Mouse (Mus musculus) liver, postnatal 0 days (tissue): Measurements from ENCODE around the gene Slc35a2. TPM values are rescaled to one million over a fixed set of nuclear protein-coding genes. Genes with fewer than 3 reads are reported as not detected.

ENCODE experiments used
- ATAC-seq: fragments of 200-750 bp; cut with Nextera tagmentation; 2 replicates; pipeline ENCODE4 v1.8.0; 2017; ENCODE audit warnings: mild to moderate bottlenecking, moderate library complexity
- DNase-seq: peaks from one replicate; pipeline ENCODE4 v3.0.0-alpha.2; 2016
- H3K27ac ChIP-seq: fragments of 300-500 bp; sonication (generic); 2 replicates; pipeline ENCODE4 v1.5.1; 2014; ENCODE audit warnings: antibody characterized with exemption, moderate library complexity, mild to moderate bottlenecking, low read depth
- H3K27me3 ChIP-seq: fragments of 300-500 bp; sonication (generic); 2 replicates; pipeline ENCODE4 v1.6.1; 2014; ENCODE audit warnings: low read length, control low read depth, mixed read lengths; ENCODE audit not compliant: insufficient read depth
- H3K36me3 ChIP-seq: fragments of 300-500 bp; sonication (generic); replicated peaks from 2 replicates; pipeline ENCODE4 v1.6.1; 2014; ENCODE audit warnings: mild to moderate bottlenecking, control low read depth, low read length, moderate library complexity, mixed read lengths; ENCODE audit not compliant: insufficient read depth
- H3K4me1 ChIP-seq: fragments of 300-500 bp; sonication (generic); 2 replicates; pipeline ENCODE4 v1.6.1; 2014; ENCODE audit warnings: antibody characterized with exemption, mild to moderate bottlenecking, control low read depth; ENCODE audit not compliant: insufficient read depth
- H3K4me2 ChIP-seq: fragments of 300-500 bp; sonication (generic); 2 replicates; pipeline ENCODE4 v1.6.1; 2014; ENCODE audit warnings: low read depth, mild to moderate bottlenecking, low read length, moderate library complexity, mixed read lengths
- H3K4me3 ChIP-seq: fragments of 300-500 bp; sonication (generic); 2 replicates; pipeline ENCODE4 v1.5.1; 2014; ENCODE audit warnings: low read depth, low read length
- H3K9ac ChIP-seq: fragments of 300-500 bp; sonication (generic); replicated peaks from 2 replicates; pipeline ENCODE4 v1.6.1; 2014; ENCODE audit warnings: mild to moderate bottlenecking, moderate library complexity
- H3K9me3 ChIP-seq: fragments of 300-500 bp; sonication (generic); 2 replicates; pipeline ENCODE4 v1.6.1; 2016; ENCODE audit warnings: mild to moderate bottlenecking, control low read depth, low read length, mixed read lengths
- CTCF ChIP-seq: sonication (generic); IDR thresholded peaks from 2 replicates; pipeline ENCODE4 v1.5.1; 2016; ENCODE audit warnings: antibody characterized with exemption, low read depth
- EP300 ChIP-seq: IDR thresholded peaks from 2 replicates; pipeline ENCODE4 v1.6.1; 2016; ENCODE audit warnings: antibody characterized with exemption, low read depth, mild to moderate bottlenecking
- WGBS: fragments of 180-500 bp; shearing (Covaris S2); extraction: QIAGEN DNeasy Blood & Tissue Kit; methylation state at CpG from one replicate; pipeline ENCODE4 v1.1.7; 2014; ENCODE audit not compliant: insufficient replicate concordance; 5-methylcytosine and 5-hydroxymethylcytosine counted together
- polyA plus RNA-seq: library from polyadenylated mRNA; unstranded; fragments of >200 nt; fragmentation: Nextera tagmentation; extraction: Ambion mirVana; gene quantifications from 2 replicates; pipeline ENCODE4 v1.2.1, GENCODE M21; 2015

Gene Slc35a2
- polyA plus RNA-seq, 1 experiment from 2014 or later = 9.0 TPM

- TF ChIP-seq CTCF (peak; percentile 47), EP300 (no peak)
- Histone ChIP-seq H3K4me1 (no peaks in the 10 kb centered on the region), H3K9ac (no peak overlapping the region), H3K9me3 (no peaks in the 10 kb centered on the region), H3K27me3 (no peaks in the 10 kb centered on the region), H3K4me3 (no peak overlapping the region), H3K4me2 (no peak overlapping the region), H3K27ac (no peak overlapping the region), H3K36me3 (peaks cover 6% of the 10 kb centered on the region; the same call in 1 of the 2 replicates)
- ATAC-seq = no peak
- 43% methylated on average over 10 of the region's 11 CpGs for WGBS
- DNase-seq = no peak
These were observed 53.0 kb downstream of the Slc35a2 start for GRCm38 (mm10) chrX:7936874-7937273.

DNA sequence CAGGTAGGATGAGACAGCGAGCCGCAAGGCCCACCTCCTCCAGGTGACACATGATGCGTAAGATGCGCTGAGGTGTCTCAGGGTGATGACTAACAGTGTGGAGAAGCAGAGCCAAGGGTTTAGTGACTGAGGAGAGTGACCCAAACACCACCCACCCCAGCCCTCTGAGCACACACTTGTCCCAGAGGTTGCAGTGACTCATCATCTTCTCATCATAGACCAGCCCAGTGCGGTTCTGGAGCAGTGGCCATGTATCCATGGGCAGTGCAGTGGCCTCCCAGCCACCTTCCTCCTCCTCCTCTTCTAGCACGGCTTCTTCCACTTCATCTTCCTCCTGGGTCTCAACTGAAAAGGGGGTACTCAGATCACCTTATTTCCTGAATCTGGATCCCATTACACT, 53.8 kb downstream of the Slc35a2 start:
- no peaks in the 10 kb centered on the region for H3K9me3 ChIP-seq
- WGBS = 85% methylated on average over 6 of the region's 6 CpGs
- peaks cover 6% of the 10 kb centered on the region; the same call in 1 of the 2 replicates for H3K36me3 ChIP-seq
- H3K27ac ChIP-seq = no peak overlapping the region
- H3K27me3 ChIP-seq = no peaks in the 10 kb centered on the region
- no peak overlapping the region for H3K4me2 ChIP-seq
- H3K4me1 ChIP-seq = no peaks in the 10 kb centered on the region
- ATAC-seq = no peak
- no peak for TF ChIP-seq EP300
- no peak for TF ChIP-seq CTCF
- no peak overlapping the region for H3K4me3 ChIP-seq
- no peak for DNase-seq
- no peak overlapping the region for H3K9ac ChIP-seq

Other genes starting within 250 kb of the Slc35a2 start
- gene Syp, start 245.6 kb upstream of the Slc35a2 start, polyA plus RNA-seq = 0.04 TPM in 1 of 2 replicates, not detected in the other
- 1.7 TPM in 2 replicates for gene Prickle3, start 226.8 kb upstream of the Slc35a2 start, polyA plus RNA-seq
- gene Plp2, start 212.6 kb upstream of the Slc35a2 start, polyA plus RNA-seq = 25.7 TPM in 2 replicates
- 2.4 TPM in 2 replicates for gene Magix, start 202.8 kb upstream of the Slc35a2 start, polyA plus RNA-seq
- 8.0 and 9.3 TPM in 2 replicates for gene Gpkow, start 186.9 kb upstream of the Slc35a2 start, polyA plus RNA-seq
- gene Wdr45, start 169.7 kb upstream of the Slc35a2 start, polyA plus RNA-seq = 17.4 and 18.5 TPM in 2 replicates
- gene Gm45208, start 161.8 kb upstream of the Slc35a2 start, polyA plus RNA-seq = not detected in 2 replicates
- 1.9 and 2.1 TPM in 2 replicates for gene Praf2, start 155.6 kb upstream of the Slc35a2 start, polyA plus RNA-seq
- 2.0 and 3.4 TPM in 2 replicates for gene Ccdc120, start 133.1 kb upstream of the Slc35a2 start, polyA plus RNA-seq
- 9.6 and 10.3 TPM in 2 replicates for gene Tfe3, start 121.5 kb upstream of the Slc35a2 start, polyA plus RNA-seq
- gene Gripap1, start 94.3 kb upstream of the Slc35a2 start, polyA plus RNA-seq = 15.4 and 16.4 TPM in 2 replicates
- gene Kcnd1, start 61.7 kb upstream of the Slc35a2 start, polyA plus RNA-seq = 0.09 and 0.15 TPM in 2 replicates
- 22.2 and 25.0 TPM in 2 replicates for gene Otud5, start 42.7 kb upstream of the Slc35a2 start, polyA plus RNA-seq
- gene Pim2, start 5.8 kb upstream of the Slc35a2 start, polyA plus RNA-seq = 3.0 and 3.3 TPM in 2 replicates
- gene Pqbp1, start 15.2 kb downstream of the Slc35a2 start, polyA plus RNA-seq = 39.2 and 41.9 TPM in 2 replicates
- 117 TPM in 2 replicates for gene Timm17b, start 15.3 kb downstream of the Slc35a2 start, polyA plus RNA-seq
- gene Gm10491, start 23.8 kb downstream of the Slc35a2 start, polyA plus RNA-seq = not detected in 2 replicates
- gene Gm10490, start 25.5 kb downstream of the Slc35a2 start, polyA plus RNA-seq = not detected in 2 replicates
- gene Pcsk1n, start 35.8 kb downstream of the Slc35a2 start, polyA plus RNA-seq = 0.06 TPM in 1 of 2 replicates, not detected in the other
- gene Eras, start 44.6 kb downstream of the Slc35a2 start, polyA plus RNA-seq = not detected in 2 replicates
- gene Hdac6, start 63.9 kb downstream of the Slc35a2 start, polyA plus RNA-seq = 10.3 and 11.8 TPM in 2 replicates
- gene Gata1, start 94.0 kb downstream of the Slc35a2 start, polyA plus RNA-seq = 39.8 and 43.2 TPM in 2 replicates
- 2.6 and 4.3 TPM in 2 replicates for gene Glod5, start 134.5 kb downstream of the Slc35a2 start, polyA plus RNA-seq
- gene Suv39h1, start 190.7 kb downstream of the Slc35a2 start, polyA plus RNA-seq = 13.9 and 15.8 TPM in 2 replicates
- 2.4 and 2.9 TPM in 2 replicates for gene Was, start 206.5 kb downstream of the Slc35a2 start, polyA plus RNA-seq
- gene Wdr13, start 248.9 kb downstream of the Slc35a2 start, polyA plus RNA-seq = 4.6 and 5.6 TPM in 2 replicates